Mouse (Mus musculus) c-Kit-negative CD71-positive TER-119-positive erythroid progenitor cells, embryonic 14.5 days (primary cell): ENCODE data around the gene Lrsam1.
"Not testable (repeated sequence)": the region's sequence is repeated elsewhere in the genome, so short reads cannot be mapped to it uniquely, and the experiment has no call there.

Source experiments
- DNase-seq: peaks from one replicate; pipeline ENCODE4 v3.0.0-alpha.2; 2013; ENCODE audit warnings: low read depth, low spot score

Lrsam1 gene

GRCm38 (mm10) chr2:32961192-32961995 lies at the start of gene Lrsam1, which contains the start of gene Rpl12:
Gene Lrsam1, minus strand, starts transcription at chr2:32961614.
Gene Rpl12, plus strand, starts transcription at chr2:32961559.
- peak; percentile 81 for DNase-seq

GRCm38 (mm10) chr2:33009055-33009454 lies 47.6 kb upstream of the Lrsam1 start:
- not testable (repeated sequence) for DNase-seq

GRCm38 (mm10) chr2:33005041-33005440 lies 43.6 kb upstream of the Lrsam1 start:
- DNase-seq = no peak

DNA sequence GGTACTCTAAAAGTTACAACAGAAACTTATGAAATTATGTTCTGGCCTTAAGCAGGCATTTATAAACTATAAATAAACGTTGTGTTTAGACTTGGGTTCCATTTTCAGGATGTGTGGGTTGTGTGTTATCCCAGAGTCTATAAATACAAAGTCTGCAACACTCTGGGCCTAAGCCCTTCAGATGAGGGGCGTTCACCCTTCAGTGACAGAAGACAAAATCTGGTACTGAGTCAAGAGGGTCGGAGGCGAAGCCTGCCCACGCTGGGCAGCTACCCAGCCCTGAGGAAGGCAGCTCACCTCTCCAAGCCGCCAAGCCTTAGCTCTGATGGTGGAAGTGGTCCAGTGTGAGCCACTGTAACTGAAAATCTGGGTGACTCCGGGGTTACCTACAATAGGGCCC lies 40.7 kb upstream of the Lrsam1 start:
- DNase-seq = no peak

DNA sequence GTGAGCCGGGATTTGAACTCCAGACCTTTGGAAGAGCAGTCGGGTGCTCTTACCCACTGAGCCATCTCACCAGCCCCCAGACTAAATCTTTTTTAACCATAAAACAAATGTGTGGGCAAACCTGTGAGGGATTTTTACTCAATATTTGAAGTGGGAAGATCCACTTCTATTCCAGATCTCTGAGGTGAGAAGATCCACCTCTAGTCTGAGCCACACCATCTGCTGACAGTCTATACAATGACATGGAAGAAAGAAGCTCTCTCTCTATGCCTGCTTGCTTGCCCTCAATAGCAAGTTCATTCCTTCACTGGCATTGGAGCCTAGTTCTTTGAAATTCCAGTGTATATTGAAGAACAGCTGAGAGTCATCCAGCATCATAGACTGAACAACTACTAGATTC lies 38.3 kb upstream of the Lrsam1 start:
- DNase-seq = no peak

DNA sequence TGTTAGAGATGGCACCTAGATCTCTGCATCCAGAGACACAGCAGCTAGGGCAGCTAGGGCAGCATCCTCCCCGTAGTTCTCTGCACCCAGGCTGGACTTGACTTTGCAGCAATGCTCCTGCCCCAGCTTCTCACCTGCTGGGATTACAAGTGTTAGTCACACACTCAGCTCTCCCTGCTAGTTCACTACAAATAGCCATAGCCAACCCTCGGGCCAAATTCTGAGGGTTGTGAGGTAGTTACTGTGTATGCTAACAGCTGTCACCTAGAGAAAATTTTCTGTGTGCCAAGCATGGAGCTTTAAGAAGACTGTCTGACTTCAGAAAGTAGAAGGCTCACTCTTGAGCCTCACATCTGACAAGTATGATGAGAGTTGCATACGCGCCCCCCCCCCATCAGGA lies 36.4 kb upstream of the Lrsam1 start:
- DNase-seq = no peak

GRCm38 (mm10) chr2:32997081-32997480 lies 35.7 kb upstream of the Lrsam1 start:
- no peak for DNase-seq

GRCm38 (mm10) chr2:32992130-32992529 lies 30.7 kb upstream of the Lrsam1 start:
- DNase-seq = no peak

DNA sequence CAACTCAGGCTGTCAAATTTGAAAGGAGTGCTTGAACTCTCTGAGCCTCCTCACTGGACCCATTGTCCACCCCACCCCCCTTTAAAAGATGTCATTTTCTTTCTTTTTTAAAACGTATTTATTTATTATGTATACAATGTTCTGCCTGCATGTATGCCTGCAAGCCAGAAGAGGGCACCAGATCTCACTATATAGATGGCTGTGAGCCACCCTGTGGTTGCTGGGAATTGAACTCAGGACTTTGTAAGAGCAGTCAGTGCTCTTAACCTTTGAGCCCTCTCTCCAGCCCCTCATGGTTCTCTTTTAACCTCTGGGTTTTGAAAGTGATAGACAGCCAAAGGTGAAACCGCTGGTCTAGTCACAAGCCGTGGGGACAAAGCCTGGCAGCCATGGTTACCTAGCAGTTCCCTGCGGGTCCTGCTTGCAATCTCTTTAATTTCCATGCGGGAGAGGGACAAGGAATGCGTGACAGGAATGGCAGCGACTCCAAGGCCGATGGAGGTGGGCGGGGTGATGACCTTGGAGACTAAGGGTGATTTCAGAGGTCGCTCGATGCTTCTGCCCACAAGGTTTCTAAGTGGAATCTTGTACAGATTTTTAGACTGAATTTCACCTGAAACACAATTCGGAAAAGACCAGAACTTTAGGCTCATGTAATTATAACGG lies 28.9 kb upstream of the Lrsam1 start:
- DNase-seq = no peak

- no peak for DNase-seq
Observed at GRCm38 (mm10) chr2:32989376-32989775, 28.0 kb upstream of the Lrsam1 start.

DNA sequence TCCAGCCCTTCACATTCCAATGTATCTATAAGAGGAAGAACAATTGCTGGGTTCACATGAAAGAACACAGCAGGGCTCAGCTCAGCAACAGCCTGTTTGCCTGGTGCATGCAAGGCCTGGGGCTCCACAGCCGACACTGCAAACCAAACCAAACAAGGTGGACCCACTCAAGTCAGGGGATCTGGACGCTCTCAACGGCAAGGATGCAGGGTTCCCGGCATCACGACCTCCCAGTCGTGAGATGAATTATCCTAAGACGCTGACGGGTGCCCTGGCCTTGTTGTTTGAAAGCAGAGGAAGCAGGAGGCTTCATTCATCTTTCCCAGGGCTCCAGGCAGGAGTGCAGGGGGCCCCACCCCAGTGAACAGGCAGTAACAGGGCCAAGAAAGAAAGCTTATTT lies 24.4 kb upstream of the Lrsam1 start:
- no peak for DNase-seq

GRCm38 (mm10) chr2:32983617-32984016 lies 22.2 kb upstream of the Lrsam1 start:
- no peak for DNase-seq

DNA sequence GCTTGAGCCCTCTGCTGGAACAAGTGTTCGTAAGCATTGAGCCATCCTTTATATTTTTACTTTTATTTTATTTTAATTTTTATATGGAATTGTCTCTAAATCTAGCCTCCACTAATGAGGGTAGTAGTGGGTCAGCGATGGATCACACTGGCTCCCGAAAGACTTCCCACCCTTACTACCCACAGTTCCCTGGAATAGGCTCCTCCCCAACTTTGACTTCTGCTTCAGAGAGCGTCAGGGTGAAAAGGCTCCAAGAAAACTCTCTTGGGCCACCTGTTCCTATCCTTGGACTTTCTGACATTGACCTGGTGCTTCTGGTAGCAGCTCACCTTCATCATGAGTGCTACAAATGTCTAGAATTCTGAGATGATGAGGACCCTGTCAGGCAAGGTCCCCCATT lies 21.3 kb upstream of the Lrsam1 start:
- DNase-seq = no peak

GRCm38 (mm10) chr2:32981725-32982271 lies 20.4 kb upstream of the Lrsam1 start, which contains the start of gene Slc2a8:
Gene Slc2a8, minus strand, starts transcription at chr2:32982083.
- peak; percentile 73 for DNase-seq

DNA sequence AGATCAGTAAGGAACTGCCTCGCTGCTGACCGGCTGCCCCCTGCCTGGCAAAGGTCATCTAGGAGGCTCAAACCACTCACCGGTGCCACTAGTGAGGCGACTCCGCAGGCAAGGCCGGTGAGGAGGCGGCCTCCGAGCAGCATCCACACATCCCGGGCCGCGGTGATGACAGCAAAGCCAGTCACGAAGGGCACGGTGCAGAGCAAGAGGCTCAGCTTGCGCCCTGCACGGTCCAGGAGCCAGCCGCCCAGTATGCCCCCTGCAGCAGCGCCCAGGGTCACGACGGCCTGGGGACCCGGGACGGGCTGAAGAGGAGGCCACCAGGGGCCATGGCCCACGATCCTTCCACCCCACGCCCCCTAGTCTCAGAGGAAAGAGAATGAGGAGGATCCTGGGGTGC lies 19.9 kb upstream of the Lrsam1 start:
- no peak for DNase-seq

DNA sequence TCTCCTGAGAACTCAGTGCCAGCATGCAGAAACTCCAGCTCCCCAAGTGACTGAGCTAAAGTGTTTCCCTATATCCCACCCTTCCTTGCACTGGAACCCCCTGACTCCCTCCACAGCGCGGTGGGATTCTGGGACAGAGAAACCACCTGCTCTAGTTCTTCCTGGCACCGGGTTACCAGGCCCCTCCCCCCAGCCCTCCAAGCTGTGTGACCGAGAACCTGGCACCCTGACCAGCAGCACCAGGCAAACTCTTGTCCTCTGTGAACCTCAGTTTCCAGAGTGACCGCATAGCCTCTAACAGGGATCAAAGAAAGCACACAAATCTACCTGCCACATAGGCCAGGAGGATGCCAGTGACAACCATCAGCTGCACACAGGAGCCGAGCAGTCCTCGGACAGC lies 18.3 kb upstream of the Lrsam1 start:
- DNase-seq = no peak

DNA sequence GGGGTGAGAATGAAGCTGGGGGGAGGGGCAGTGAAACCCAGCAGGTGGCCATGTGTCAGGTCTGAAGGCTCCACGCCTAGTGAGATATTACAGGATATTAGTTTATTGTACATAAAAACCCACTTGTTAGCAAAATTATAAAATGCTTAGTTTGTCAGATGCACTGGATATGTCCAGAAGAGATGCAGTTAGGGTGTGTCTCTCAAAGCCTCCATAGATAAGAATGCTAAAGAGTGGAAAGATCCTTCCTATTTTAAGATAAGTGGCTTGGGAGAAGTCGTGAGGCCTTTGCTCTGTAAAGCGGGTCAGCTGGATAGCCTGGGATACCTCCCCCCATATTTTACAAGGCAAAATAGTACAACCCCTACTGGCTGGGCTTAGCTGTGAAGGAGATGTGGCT lies 17.3 kb upstream of the Lrsam1 start:
- no peak for DNase-seq

DNA sequence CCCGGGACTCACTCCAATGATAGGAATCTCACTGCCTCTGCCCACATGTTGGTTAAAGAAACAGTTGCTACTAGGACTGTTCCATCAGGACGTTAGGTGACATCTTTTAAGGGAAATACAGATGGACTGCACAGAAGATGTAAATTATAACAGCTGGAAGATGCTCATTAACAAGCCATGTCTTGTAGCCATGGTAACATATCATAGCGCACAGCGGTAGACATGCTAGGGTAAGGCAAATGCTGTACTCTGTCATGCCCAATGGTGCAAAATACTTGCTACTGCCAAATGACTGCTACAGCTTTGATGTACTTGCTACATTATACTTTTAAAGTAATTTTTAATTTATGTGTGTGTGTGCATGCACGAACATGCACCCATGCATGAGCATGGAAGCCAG lies 15.7 kb upstream of the Lrsam1 start:
- DNase-seq = no peak

GRCm38 (mm10) chr2:32974216-32974615 lies 12.8 kb upstream of the Lrsam1 start:
- DNase-seq = no peak

GRCm38 (mm10) chr2:32971235-32971634 lies 9.8 kb upstream of the Lrsam1 start:
- DNase-seq = no peak

- no peak for DNase-seq
Observed at GRCm38 (mm10) chr2:32969326-32969725, 7.9 kb upstream of the Lrsam1 start.

GRCm38 (mm10) chr2:32968024-32968614 lies 6.7 kb upstream of the Lrsam1 start:
- DNase-seq = no peak
